Mouse (Mus musculus) macrophage (primary cell): ENCODE measurements around the gene Kirrel. TPM values are rescaled to one million over a fixed set of nuclear protein-coding genes. Genes with fewer than 3 reads are reported as not detected.

Experiments used
- H3K27ac ChIP-seq: fragments of 350-480 bp; formaldehyde crosslinking; 2 replicates; pipeline ENCODE4 v1.9.0; 2021
- H3K36me3 ChIP-seq: fragments of 350-480 bp; formaldehyde crosslinking; 2 replicates; pipeline ENCODE4 v1.9.0; 2021; ENCODE audit errors: inconsistent target
- H3K4me3 ChIP-seq: fragments of 350-480 bp; formaldehyde crosslinking; 2 replicates; pipeline ENCODE4 v1.9.0; 2021; ENCODE audit errors: inconsistent target
- H3K79me2 ChIP-seq: fragments of 350-480 bp; formaldehyde crosslinking; 2 replicates; pipeline ENCODE4 v1.9.0; 2021; ENCODE audit errors: inconsistent target
- WGBS: methylation state at CpG from one replicate; pipeline ENCODE4 v1.1.7; 2026; ENCODE audit warnings: inconsistent platforms; ENCODE audit not compliant: missing documents; 5-methylcytosine and 5-hydroxymethylcytosine counted together
- polyA plus RNA-seq: library from polyadenylated mRNA; stranded (reverse); fragments of 250-400 nt; gene quantifications from 3 replicates; pipeline ENCODE4 v1.2.4, GENCODE M21; 2018; ENCODE audit warnings: inconsistent platforms

The Kirrel gene
- polyA plus RNA-seq, 1 experiment from 2014 or later: not detected

GRCm38 (mm10) chr3:87159190-87159589 lies 15.4 kb downstream of the Kirrel start:
- WGBS: 93% methylated on average over 7 of the region's 7 CpGs
- H3K79me2 ChIP-seq: no peaks in the 10 kb centered on the region
- no peak overlapping the region for H3K4me3 ChIP-seq
- no peak overlapping the region for H3K27ac ChIP-seq
- no peaks in the 10 kb centered on the region for H3K36me3 ChIP-seq

DNA sequence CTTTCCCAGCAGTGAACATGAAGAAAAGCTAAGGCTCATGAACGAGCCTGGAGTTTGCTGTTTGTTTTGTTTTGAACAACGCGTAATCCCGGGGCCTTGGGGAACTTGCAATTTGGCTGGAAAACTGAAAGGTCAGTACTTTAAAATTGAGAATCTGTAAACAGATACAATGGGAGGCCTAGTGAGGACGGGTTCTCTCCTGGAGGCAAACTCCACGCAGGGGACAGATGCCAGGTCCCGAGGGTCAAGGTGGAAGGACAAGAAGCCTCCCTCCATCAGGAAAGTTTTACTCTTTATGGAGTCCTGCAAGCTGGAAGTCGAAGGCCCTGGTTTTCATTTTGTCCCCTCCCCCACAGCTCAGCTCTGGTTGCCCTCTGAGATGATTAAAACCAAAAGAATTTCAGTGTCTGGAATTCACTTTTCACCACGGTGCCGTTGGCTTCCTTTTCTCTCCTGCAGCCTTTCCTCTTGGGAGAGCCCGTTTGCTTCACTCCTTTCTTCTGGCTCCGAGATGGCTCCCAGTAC lies 16.7 kb downstream of the Kirrel start:
- Histone ChIP-seq H3K27ac (no peak overlapping the region), H3K79me2 (no peaks in the 10 kb centered on the region), H3K36me3 (no peaks in the 10 kb centered on the region), H3K4me3 (no peak overlapping the region)
- WGBS: 70% methylated on average over 12 of the region's 12 CpGs

DNA sequence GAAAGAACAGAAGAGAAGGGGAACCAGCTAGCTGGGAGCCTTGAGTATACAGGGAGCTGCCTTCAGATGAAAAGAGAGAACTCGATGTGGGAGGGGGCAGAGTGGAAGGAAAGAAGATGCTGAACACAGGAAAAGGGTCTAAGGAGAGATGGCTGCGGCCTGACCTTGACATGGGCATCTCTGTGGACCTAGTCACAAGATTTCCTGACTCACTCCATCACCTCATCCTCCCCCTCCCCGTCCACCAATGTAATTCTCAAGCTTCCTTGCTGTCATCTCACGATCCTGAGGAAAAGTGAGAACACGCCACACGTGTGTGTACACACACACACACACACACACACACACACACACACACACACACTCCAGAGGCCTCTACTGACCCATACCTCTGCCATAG lies 17.2 kb downstream of the Kirrel start:
- no peaks in the 10 kb centered on the region for H3K79me2 ChIP-seq
- H3K36me3 ChIP-seq: no peaks in the 10 kb centered on the region
- no peak overlapping the region for H3K27ac ChIP-seq
- WGBS: 78% methylated on average over 6 of the region's 6 CpGs
- no peak overlapping the region for H3K4me3 ChIP-seq

DNA sequence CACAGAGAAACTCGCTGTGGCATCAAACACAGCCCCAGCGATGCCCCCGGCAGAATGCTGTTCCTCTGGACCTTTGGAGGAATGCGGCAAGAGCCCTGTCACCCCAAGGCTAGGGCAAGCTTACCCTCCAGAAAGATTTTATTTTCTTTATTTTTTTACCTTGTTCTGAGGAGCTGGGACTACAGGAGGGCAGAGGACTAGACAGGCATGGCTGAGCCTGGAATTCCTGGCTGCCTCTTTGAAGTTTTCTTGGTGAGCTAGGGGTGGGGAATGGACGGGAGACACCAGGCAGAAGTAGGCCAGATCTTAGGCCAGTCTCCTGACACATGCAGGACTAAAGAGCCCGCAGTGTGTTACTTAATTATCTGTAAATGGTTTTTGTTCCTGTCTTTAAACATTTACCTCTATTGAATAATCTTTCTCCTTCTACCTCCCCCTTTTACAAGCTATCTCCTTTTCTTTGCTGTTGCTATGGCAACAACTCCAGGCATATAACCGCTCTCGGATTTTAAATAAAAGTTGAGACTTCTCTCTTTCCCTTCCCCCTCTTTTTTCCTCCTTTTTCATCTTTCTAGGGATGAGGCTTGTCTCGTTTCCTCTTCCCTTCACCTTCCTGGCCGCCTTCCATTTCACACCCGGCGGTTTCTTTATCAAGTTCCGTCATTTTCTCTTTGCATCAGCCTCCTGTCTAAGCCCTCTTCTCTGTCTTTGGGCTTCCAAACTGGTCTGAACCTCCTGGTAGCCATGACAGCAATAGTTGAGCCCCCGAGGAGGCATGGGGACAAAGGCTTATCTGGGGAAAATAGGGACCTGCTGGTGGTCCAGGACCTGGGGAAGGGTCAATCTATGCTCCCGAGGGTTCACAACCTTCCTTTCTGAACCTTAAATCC lies 19.9 kb downstream of the Kirrel start:
- H3K79me2 ChIP-seq: no peaks in the 10 kb centered on the region
- WGBS: 91% methylated on average over 15 of the region's 15 CpGs
- H3K4me3 ChIP-seq: no peak overlapping the region
- H3K27ac ChIP-seq: no peak overlapping the region
- no peaks in the 10 kb centered on the region for H3K36me3 ChIP-seq

DNA sequence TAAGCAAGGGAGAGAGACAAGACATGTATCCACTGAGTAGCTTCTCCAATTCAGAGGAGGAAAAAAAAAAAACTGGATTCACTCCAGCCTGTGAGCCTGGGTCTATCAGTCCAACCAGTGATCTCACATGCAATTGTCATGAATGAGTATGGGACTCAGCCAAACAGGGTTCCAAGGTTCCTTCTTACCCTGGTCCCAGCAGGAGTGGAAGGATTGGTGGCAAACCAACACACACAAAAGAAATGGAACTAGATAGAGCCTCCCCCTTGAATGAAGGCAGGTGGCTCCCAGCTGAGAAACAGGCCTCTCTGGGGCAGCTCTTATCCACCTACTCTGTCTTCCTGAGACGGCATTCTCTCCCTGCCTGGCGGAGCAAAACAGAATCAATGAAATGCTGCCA lies 21.5 kb downstream of the Kirrel start:
- WGBS: 95% methylated on average over 2 of the region's 2 CpGs
- Histone ChIP-seq H3K36me3 (no peaks in the 10 kb centered on the region), H3K4me3 (no peak overlapping the region), H3K79me2 (no peaks in the 10 kb centered on the region), H3K27ac (no peak overlapping the region)

GRCm38 (mm10) chr3:87152111-87152738 lies 22.3 kb downstream of the Kirrel start:
- H3K79me2 ChIP-seq: no peaks in the 10 kb centered on the region
- no peak overlapping the region for H3K4me3 ChIP-seq
- no peaks in the 10 kb centered on the region for H3K36me3 ChIP-seq
- 81% methylated on average over 4 of the region's 4 CpGs for WGBS
- no peak overlapping the region for H3K27ac ChIP-seq

GRCm38 (mm10) chr3:87151294-87151826 lies 23.2 kb downstream of the Kirrel start:
- Histone ChIP-seq H3K36me3 (no peaks in the 10 kb centered on the region), H3K27ac (no peak overlapping the region)
- WGBS: 43% methylated on average over 2 of the region's 2 CpGs

GRCm38 (mm10) chr3:87150689-87151244 lies 23.8 kb downstream of the Kirrel start:
- no peak overlapping the region for H3K4me3 ChIP-seq
- H3K27ac ChIP-seq: no peak overlapping the region
- 85% methylated on average over 16 of the region's 16 CpGs for WGBS
- no peaks in the 10 kb centered on the region for H3K36me3 ChIP-seq
- no peaks in the 10 kb centered on the region for H3K79me2 ChIP-seq

More at GRCm38 (mm10) chr3:87151294-87151826, 23.2 kb downstream of the Kirrel start:
- H3K79me2 ChIP-seq: no peaks in the 10 kb centered on the region
- no peak overlapping the region for H3K4me3 ChIP-seq

DNA sequence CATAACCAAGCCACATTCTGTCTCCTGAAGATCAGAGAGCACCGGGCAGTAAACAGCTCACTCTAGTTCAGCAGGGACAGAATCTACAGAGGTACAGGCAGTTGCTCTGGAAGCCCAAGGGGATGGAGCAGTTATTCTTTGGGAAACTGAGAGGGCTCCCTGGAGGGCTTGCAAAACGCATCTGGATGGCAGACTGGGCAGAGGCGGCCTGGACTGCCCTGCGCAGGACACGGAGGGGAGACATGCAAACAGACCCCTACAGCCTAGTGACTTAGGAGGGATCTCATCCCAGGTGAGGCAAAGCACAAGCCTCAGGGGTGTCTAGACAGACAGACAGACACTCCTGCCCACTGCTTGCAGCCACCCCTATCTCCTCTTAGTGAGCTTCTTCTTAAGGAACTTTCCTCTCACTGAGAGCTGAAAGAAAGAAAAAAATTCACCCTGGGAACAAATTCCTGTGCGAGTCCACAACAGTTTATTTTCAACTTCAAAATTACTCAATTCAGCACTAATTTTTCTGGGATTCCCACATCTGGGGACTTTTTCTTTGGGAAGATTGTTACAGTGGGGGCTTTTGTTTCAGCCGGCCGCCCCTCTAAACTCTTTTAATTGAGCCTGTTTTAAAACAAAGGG lies 24.4 kb downstream of the Kirrel start:
- H3K4me3 ChIP-seq: no peak overlapping the region
- WGBS: 92% methylated on average over 8 of the region's 8 CpGs
- H3K36me3 ChIP-seq: no peaks in the 10 kb centered on the region
- no peaks in the 10 kb centered on the region for H3K79me2 ChIP-seq
- no peak overlapping the region for H3K27ac ChIP-seq

DNA sequence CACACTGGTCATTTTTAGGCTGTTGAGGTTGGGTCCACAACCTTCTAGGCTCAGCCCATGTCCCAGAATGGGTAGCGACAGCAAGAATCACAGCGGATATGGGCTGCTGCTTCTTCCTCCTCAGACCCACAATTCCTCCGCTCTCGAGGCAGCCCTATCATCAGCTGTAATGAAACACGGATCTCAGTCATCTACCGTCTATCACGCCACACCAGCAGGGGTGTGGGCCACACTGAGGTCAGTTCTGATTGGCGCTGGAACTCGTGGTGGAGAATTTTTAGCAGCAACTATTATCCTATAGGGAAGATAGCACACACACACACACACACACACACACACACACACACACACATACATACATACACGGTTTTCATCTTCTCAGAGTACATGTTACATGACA lies 25.1 kb downstream of the Kirrel start:
- 94% methylated on average over 9 of the region's 10 CpGs for WGBS
- Histone ChIP-seq H3K36me3 (no peaks in the 10 kb centered on the region), H3K79me2 (no peaks in the 10 kb centered on the region), H3K27ac (no peak overlapping the region), H3K4me3 (no peak overlapping the region)

DNA sequence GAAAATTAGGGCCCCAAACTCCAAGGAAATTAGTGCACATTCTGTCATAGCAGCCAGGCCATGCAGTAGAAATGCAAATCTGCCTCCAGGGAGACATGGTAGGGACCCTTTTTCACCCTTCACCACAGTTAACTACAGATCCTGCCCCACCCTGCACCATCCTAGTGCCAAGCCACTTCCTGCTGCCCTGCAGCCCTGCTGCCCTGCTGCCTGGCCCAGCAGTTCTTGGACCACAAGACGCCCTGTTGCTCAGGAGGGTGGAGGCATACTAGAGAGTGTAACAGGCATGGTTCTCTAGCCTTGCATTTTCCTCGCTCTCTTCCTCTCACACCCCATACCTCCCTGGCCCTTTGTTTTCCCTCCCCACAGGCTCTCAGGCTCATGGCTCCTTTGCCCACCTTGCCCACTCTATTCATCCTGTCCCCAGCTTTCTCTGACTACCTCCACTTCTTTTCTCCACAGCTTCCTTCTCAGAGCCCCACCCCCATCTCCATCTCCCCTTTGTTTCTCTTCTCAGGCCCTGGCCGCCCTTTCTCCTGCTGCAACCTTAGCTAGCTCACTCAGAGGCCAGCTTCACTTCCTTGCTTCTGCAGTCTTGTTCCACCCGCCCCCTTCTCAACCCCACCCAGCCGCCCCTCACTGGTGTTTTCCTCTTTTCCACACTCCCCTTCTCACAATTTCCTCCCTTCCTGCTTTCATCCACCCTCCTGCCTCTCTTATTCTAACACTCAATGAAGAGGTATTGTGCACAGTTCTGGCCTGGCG lies 29.9 kb downstream of the Kirrel start:
- Histone ChIP-seq H3K36me3 (no peaks in the 10 kb centered on the region), H3K27ac (no peak overlapping the region), H3K79me2 (no peaks in the 10 kb centered on the region), H3K4me3 (no peak overlapping the region)
- 45% methylated on average over 6 of the region's 6 CpGs for WGBS

DNA sequence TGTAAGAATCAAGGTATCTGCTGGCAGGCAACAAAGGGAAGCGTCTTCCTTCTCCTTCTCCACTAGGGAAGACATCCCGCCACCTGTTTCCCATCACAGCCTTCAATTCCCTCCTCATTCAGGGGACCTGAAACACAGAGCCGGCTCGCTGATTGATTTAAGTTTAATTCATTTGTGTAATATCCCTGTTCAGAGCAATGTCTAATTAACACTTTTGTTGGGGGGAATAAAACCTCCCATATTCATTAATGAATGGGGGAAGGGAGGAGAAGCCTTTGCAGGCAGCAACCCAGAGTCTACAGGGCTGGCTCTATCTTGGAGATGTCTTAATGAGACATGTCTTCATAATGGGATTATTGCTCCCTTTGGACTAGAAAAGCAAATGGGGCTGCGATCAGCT lies 34.3 kb downstream of the Kirrel start:
- 90% methylated on average over 5 of the region's 5 CpGs for WGBS
- no peak overlapping the region for H3K4me3 ChIP-seq
- H3K36me3 ChIP-seq: no peaks in the 10 kb centered on the region
- no peak overlapping the region for H3K27ac ChIP-seq
- no peaks in the 10 kb centered on the region for H3K79me2 ChIP-seq

- Histone ChIP-seq H3K36me3 (no peaks in the 10 kb centered on the region), H3K4me3 (no peak overlapping the region), H3K79me2 (no peaks in the 10 kb centered on the region), H3K27ac (no peak overlapping the region)
- 82% methylated on average over 7 of the region's 7 CpGs for WGBS
Measured at GRCm38 (mm10) chr3:87136782-87137181, 37.8 kb downstream of the Kirrel start.

DNA sequence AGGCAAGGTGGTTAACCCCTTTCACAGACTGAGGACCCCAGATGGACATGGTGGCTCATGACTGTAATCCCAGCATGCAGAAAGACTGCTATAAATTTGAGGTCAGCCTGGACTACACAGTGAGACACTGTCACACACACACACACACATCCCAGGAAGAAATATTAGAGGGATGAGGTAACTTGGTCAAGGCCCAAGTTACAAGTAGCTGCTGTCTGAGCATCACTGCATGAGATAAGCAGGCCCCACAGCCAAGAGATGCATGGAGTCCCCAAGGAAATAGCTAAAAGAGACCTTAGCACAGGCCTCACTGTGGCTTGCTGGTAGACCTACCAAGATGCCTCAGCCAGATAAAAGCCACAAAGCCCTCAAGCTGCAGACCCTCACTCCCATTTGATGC lies 39.6 kb downstream of the Kirrel start:
- Histone ChIP-seq H3K27ac (no peak overlapping the region), H3K79me2 (no peaks in the 10 kb centered on the region), H3K36me3 (no peaks in the 10 kb centered on the region), H3K4me3 (no peak overlapping the region)
